Mouse (Mus musculus): Measurements from ENCODE around the gene Slc12a9. TPM values are rescaled to one million over a fixed set of nuclear protein-coding genes. Genes with fewer than 3 reads are reported as not detected.

The Slc12a9 gene
- polyA plus RNA-seq, 1 experiment from 2014 or later = 25.1 TPM

DNA sequence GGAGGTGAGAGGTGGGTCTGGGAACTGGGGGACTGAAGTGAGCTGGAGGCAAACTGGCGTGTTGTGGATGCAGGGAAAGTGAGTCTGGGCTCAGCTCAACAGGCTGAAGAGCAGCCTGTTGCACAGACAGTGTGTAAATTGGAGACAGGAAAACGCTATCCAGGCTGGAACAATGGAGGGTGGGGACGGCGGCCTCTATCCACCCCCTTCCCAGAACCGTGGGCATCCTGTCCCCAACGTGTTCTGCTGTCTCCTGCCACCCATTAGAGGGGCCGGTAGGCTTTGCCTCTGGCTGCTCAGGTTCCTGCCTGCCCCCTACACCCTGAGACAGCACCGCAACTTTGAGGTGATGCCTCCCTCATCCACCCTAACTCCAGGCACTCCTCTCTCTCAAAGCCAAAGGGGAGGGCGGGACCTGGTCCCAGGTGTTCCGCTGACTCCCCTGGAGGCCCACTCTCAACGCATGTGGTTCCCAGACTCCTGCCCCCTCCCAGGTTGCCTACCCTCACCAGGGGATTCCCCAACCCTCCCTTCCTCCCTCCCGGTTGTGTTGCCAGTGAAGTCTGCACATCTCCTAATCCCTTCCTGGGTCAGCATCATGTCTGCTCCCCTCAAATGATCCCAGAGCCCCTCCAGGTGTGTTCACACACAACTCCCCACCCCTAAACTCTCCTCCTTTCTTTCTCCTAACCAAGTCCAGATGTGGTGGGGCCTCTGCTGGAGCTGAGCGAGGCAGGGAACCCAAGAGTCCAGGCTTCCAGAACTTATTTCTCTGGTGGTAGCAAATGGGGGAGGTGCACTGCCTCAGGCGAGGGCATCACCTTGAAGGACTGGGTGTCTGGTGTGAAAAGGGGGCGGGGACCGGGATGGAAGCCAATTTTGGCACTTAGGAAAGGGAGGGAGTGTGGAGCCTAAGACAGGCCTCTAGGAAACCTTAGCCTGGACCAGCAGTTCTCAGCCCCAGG is 18.9 kb upstream of the Slc12a9 start:
- H3K9me3 ChIP-seq = no peaks in the 10 kb centered on the region
- H3K4me2 ChIP-seq (replicated peaks) = peak overlapping the region; percentile 91
- no peaks in the 10 kb centered on the region; the same call in 1 of the 2 replicates for H3K27me3 ChIP-seq (replicated peaks)
- peak overlapping the region; percentile 73 for H3K4me3 ChIP-seq
- peaks cover 51% of the 10 kb centered on the region for H3K4me1 ChIP-seq
- ATAC-seq (ENCODE audit: low FRiP score, low read depth) = no peak
- 26% methylated on average over 16 of the region's 16 CpGs for WGBS
- peak overlapping the region; percentile 82 for H3K9ac ChIP-seq
- peaks cover 35% of the 10 kb centered on the region for H3K36me3 ChIP-seq
- no peak overlapping the region for H3K27ac ChIP-seq

DNA sequence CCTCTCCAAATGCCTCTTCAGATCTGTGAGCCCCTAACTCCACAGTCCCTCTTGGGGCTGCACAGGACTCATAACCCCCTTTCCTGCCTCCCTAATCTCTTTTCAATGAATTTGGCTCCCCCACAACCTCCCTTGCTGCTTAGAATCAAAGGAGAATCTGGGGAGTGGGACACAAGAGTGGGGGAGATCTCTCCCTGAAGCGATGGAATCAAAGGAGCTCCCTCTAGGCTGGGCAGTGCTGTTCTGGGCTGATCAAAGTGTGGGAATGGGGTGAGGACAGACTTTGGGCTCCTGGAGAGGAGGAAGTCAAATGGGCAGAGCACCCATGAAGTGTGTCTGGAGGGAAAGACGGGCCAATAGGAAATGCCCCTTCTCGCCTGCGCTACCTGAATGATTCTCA is 18.0 kb upstream of the Slc12a9 start:
- H3K27me3 ChIP-seq (replicated peaks) = no peaks in the 10 kb centered on the region; the same call in 1 of the 2 replicates
- H3K4me2 ChIP-seq (replicated peaks) = peak overlapping the region; percentile 91
- peaks cover 28% of the 10 kb centered on the region for H3K36me3 ChIP-seq
- 9% methylated on average over 4 of the region's 4 CpGs for WGBS
- peak overlapping the region; percentile 73 for H3K4me3 ChIP-seq
- H3K9ac ChIP-seq = peak overlapping the region; percentile 82
- no peak for ATAC-seq (ENCODE audit: low FRiP score, low read depth)
- peaks cover 51% of the 10 kb centered on the region for H3K4me1 ChIP-seq
- no peaks in the 10 kb centered on the region for H3K9me3 ChIP-seq
- H3K27ac ChIP-seq = no peak overlapping the region

DNA sequence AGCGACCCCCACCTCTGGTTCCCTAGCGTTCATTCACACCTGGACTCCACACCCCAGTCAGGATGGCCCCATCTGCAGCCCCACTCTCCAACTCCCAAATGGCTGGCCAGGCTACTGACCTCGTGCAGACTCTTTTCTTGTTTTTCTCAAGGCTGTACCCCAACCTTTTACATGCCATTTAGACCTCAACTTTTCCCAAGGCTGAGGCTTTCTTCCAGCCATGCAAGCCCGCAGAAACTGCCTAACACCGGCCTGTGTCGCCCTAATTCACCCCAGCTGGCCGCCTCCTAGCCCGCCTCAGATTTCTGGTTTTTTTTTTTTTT is 17.6 kb upstream of the Slc12a9 start:
- Histone ChIP-seq H3K27ac (peak overlapping the region; percentile 32; the same call in 1 of the 2 replicates), H3K9me3 (no peaks in the 10 kb centered on the region), H3K27me3 (replicated peaks) (no peaks in the 10 kb centered on the region; the same call in 1 of the 2 replicates), H3K4me3 (peak overlapping the region; percentile 73), H3K4me2 (replicated peaks) (peak overlapping the region; percentile 91), H3K36me3 (peaks cover 24% of the 10 kb centered on the region), H3K9ac (peak overlapping the region; percentile 82), H3K4me1 (peaks cover 51% of the 10 kb centered on the region)
- WGBS = under 1% methylated on average over 8 of the region's 8 CpGs
- ATAC-seq (ENCODE audit: low FRiP score, low read depth) = no peak

DNA sequence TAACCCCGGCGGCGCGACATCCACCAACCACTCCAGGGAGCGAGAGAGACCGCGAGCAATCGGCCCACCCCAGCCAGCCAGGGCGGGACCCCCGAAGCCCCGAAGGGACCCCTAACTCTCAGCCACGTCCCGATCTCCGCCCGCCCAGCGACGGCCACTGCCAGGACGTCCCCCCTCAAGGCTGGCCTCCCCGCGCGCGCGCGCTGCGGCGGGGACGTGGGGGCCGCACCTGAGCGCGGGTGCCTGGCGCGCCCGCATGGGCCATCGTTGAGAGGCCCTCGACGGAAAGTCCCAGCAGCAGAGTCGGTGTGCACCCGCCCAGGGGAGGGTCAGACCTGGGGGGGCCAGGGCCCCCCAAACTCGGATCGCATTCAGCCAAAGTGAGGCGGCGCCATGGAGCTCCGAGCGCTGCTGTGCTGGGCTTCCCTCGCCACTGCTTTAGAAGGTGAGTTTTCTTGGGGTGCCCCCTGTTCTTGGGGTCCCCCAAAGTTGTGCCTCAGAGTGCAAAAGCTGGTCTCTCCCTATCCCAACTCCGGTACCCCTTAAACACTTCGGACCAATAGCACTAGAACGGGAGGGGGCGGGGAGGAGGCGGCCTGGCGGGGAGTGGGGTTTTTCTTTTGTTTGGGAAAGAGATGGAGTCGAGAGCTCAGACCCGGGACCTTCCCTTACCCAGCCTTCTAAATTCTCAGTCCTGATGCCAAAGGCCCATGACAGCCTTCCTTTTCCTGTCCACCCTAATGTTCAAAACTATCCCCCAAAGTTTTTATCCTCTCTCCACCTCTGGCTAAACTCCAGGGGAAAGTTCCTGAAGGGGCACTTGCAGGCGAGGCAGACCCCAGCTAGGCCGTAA is 17.0 kb upstream of the Slc12a9 start:
- H3K27me3 ChIP-seq (replicated peaks) = no peaks in the 10 kb centered on the region; the same call in 1 of the 2 replicates
- H3K4me2 ChIP-seq (replicated peaks) = peak overlapping the region; percentile 91
- peak overlapping the region; percentile 32 for H3K27ac ChIP-seq
- H3K9ac ChIP-seq = peak overlapping the region; percentile 82
- H3K36me3 ChIP-seq = peaks cover 21% of the 10 kb centered on the region
- ATAC-seq (ENCODE audit: low FRiP score, low read depth) = peak; percentile 58
- peak overlapping the region; percentile 73 for H3K4me3 ChIP-seq
- H3K4me1 ChIP-seq = peaks cover 54% of the 10 kb centered on the region
- under 1% methylated on average over 54 of the region's 55 CpGs for WGBS
- no peaks in the 10 kb centered on the region for H3K9me3 ChIP-seq

DNA sequence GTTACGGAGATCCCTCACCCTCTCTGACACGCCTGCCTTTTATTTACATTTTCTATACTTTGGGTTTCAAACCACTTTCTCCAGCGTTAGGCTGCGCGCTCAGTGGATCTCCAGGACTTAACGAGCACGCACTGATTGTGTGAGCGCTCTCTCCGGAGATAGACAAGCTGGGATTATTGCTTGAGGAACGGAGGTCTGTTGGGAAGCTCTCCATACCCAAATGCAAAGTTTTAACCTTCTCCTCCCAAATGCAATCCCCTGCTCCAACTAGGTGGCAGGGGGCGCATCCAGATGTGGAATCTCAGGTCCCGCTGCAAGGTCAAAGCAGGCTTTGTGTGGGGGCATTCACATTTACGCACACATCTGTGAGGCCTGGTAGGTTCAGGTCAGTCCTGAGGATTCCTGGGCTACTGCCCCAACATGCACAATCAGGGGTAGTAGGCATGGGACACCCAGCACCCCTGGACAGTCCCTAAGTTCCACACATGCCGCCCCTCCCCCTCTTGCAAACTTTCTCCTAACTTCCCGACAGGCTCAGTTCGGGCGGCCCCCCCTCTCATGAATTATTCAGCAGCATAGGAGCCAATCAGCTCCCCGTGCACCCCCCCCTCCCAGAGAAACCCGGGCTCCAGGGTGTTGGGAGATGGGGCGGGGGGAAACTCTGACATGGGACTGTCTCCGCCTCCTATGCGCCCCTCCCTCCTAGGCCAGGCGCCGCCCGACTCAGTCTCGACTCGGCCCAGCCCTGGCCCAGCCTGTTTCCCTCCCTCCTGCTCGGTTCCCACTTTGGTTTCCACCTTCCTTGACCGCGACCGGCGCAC is 16.2 kb upstream of the Slc12a9 start, which contains the start of gene Ephb4:
Ephb4 (plus strand) TSS at position 726 of the 821 bp plus-strand sequence.
- ATAC-seq (ENCODE audit: low FRiP score, low read depth) = peak; percentile 91
- peaks cover 55% of the 10 kb centered on the region for H3K4me1 ChIP-seq
- WGBS = 1% methylated on average over 26 of the region's 32 CpGs
- H3K36me3 ChIP-seq = peaks cover 12% of the 10 kb centered on the region
- H3K4me3 ChIP-seq = peak within 1 kb of the TSS; percentile 73
- H3K27me3 ChIP-seq (replicated peaks) = no peaks in the 10 kb centered on the region; the same call in 1 of the 2 replicates
- peak within 1 kb of the TSS; percentile 82 for H3K9ac ChIP-seq
- no peaks in the 10 kb centered on the region for H3K9me3 ChIP-seq
- peak within 1 kb of the TSS; percentile 32 for H3K27ac ChIP-seq
- peak within 1 kb of the TSS; percentile 91 for H3K4me2 ChIP-seq (replicated peaks)

DNA sequence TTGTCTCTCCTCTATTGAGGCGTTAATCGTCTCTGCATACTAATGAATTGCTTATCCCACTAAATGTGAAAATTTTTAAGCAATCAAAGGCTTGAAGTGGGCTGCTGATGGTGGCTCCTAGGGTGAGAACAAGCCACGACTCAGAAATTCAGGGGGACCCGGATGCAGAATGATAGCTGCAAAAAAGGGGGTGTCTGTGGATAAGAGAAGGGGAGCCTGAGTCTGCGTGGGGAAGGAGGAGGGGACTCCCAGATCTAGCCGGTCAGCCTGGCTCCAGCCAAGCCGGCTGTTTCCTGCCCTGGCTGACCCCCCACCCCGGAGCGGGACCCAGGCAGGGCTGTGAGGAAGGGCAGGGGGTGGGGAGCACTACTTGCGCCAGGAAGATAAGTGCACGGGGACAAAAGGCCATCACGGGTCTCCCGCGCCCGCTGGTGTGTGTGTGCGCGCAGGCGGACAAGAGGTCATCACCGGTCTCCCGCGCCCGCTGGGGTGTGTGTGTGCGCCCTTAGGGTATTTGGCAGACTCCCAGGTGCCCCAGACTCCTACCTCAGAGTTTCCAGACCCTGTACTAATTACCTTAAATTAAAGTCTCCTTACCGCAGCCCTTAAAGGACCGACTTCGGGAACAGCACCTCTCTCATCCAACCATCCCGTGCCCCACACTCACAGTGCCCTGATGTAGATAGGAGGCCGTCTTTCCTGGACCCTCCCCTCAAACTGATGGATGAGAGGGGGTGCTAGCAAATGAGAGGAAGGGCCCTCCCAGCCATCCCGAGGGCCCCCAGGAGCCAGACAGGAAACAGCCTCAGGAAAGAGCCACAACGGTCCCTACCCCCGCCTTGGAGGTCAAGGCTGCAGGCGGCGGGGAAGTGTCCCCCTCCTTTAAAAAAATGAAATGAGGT is 15.3 kb upstream of the Slc12a9 start:
- Histone ChIP-seq H3K9me3 (0 out of 2 replicates have a peak, but pooled peaks cover 3% of the 10 kb centered on the region), H3K27me3 (replicated peaks) (no peaks in the 10 kb centered on the region; the same call in 1 of the 2 replicates), H3K27ac (no peak overlapping the region), H3K9ac (peak overlapping the region; percentile 51), H3K4me1 (peaks cover 55% of the 10 kb centered on the region), H3K4me3 (peak overlapping the region; percentile 73), H3K4me2 (replicated peaks) (peak overlapping the region; percentile 91), H3K36me3 (peaks cover 4% of the 10 kb centered on the region; the same call in 1 of the 2 replicates)
- 0 out of 2 replicates have a peak, but pooled peaks have one; percentile 22 for ATAC-seq (ENCODE audit: low FRiP score, low read depth)
- under 1% methylated on average over 33 of the region's 33 CpGs for WGBS

- H3K27ac ChIP-seq = no peak overlapping the region
- WGBS = 16% methylated on average over 7 of the region's 7 CpGs
- 0 out of 2 replicates have a peak overlapping the region, but pooled peaks have one; percentile 73 for H3K4me3 ChIP-seq
- no peaks in the 10 kb centered on the region; the same call in 1 of the 2 replicates for H3K27me3 ChIP-seq (replicated peaks)
- 0 out of 2 replicates have a peak, but pooled peaks cover 3% of the 10 kb centered on the region for H3K9me3 ChIP-seq
- H3K4me2 ChIP-seq (replicated peaks) = peak overlapping the region; percentile 91
- no peak for ATAC-seq (ENCODE audit: low FRiP score, low read depth)
- H3K9ac ChIP-seq = no peak overlapping the region
- peaks cover 55% of the 10 kb centered on the region for H3K4me1 ChIP-seq
- H3K36me3 ChIP-seq = no peaks in the 10 kb centered on the region
Measured at GRCm38 (mm10) chr5:137347856-137348255, 14.5 kb upstream of the Slc12a9 start.

GRCm38 (mm10) chr5:137346983-137347382 is 13.6 kb upstream of the Slc12a9 start:
- Histone ChIP-seq H3K9ac (no peak overlapping the region), H3K4me2 (replicated peaks) (no peak overlapping the region), H3K4me3 (no peak overlapping the region), H3K4me1 (peaks cover 46% of the 10 kb centered on the region), H3K27ac (no peak overlapping the region), H3K36me3 (no peaks in the 10 kb centered on the region), H3K27me3 (replicated peaks) (no peaks in the 10 kb centered on the region; the same call in 1 of the 2 replicates), H3K9me3 (0 out of 2 replicates have a peak, but pooled peaks cover 3% of the 10 kb centered on the region)
- ATAC-seq (ENCODE audit: low FRiP score, low read depth) = no peak
- WGBS = 85% methylated on average over 4 of the region's 4 CpGs

GRCm38 (mm10) chr5:137346388-137346787 is 13.0 kb upstream of the Slc12a9 start:
- no peak overlapping the region for H3K4me3 ChIP-seq
- H3K27ac ChIP-seq = no peak overlapping the region
- H3K27me3 ChIP-seq (replicated peaks) = no peaks in the 10 kb centered on the region; the same call in 1 of the 2 replicates
- H3K9ac ChIP-seq = no peak overlapping the region
- H3K4me1 ChIP-seq = peaks cover 40% of the 10 kb centered on the region
- H3K4me2 ChIP-seq (replicated peaks) = no peak overlapping the region
- H3K9me3 ChIP-seq = 0 out of 2 replicates have a peak, but pooled peaks cover 3% of the 10 kb centered on the region
- H3K36me3 ChIP-seq = no peaks in the 10 kb centered on the region
- WGBS = 100% methylated on average over 1 of the region's 1 CpGs
- ATAC-seq (ENCODE audit: low FRiP score, low read depth) = no peak

DNA sequence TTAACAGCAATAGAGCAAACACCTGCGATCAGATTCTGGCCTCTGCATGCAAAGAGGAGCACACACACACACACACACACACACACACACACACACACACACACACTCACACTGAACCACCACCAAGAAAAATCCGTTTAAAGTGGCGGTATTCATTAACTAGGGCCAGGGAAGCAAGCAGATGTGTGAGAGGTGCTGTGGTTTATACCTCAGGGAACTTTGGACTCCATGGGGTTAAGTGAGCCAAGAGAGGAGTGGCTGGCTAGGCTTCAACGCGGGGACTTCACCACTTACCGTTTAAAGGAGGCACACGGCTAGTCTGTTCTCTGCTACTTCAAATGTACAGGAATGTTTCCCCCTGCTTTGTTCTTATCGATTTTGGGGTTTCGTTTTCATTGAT is 12.4 kb upstream of the Slc12a9 start:
- no peaks in the 10 kb centered on the region; the same call in 1 of the 2 replicates for H3K27me3 ChIP-seq (replicated peaks)
- H3K27ac ChIP-seq = no peak overlapping the region
- no peak overlapping the region for H3K4me2 ChIP-seq (replicated peaks)
- 22% methylated on average over 9 of the region's 9 CpGs for WGBS
- H3K4me3 ChIP-seq = no peak overlapping the region
- peaks cover 34% of the 10 kb centered on the region for H3K4me1 ChIP-seq
- ATAC-seq (ENCODE audit: low FRiP score, low read depth) = no peak
- no peaks in the 10 kb centered on the region for H3K36me3 ChIP-seq
- 0 out of 2 replicates have a peak, but pooled peaks cover 3% of the 10 kb centered on the region for H3K9me3 ChIP-seq
- no peak overlapping the region for H3K9ac ChIP-seq

All from neural tube, embryonic 12.5 days (tissue).